Mouse (Mus musculus) MEL (cell line): ENCODE data around the gene Gm4858. TPM values are rescaled to one million over a fixed set of nuclear protein-coding genes. Genes with fewer than 3 reads are reported as not detected.

Experiments used
- DNase-seq: peaks from one replicate; pipeline ENCODE4 v3.0.0; 2011; ENCODE audit warnings: low read depth, low spot score
- H3K27ac ChIP-seq: 2 replicates; pipeline ENCODE4 v1.5.1; 2012; ENCODE audit warnings: low read depth, mild to moderate bottlenecking, control low read depth, low read length, moderate library complexity; ENCODE audit not compliant: control insufficient read depth
- H3K27me3 ChIP-seq, 2 experiments: fragments of 150-350 bp in 1 of 2; sonication (generic) in 1 of 2; 2 replicates each; pipeline ENCODE4 v1.6.1; 2012; ENCODE audit warnings: low read length in 2 of 2, mild to moderate bottlenecking in 2 of 2, improper control_type of control experiment in 1 of 2, moderate library complexity in 1 of 2; ENCODE audit not compliant: insufficient read depth in 2 of 2, control insufficient read depth in 1 of 2
- H3K36me3 ChIP-seq, 2 experiments: 2 replicates each; pipeline ENCODE4 v1.6.1; 2012 to 2014; ENCODE audit warnings: low read length in 2 of 2, improper control_type of control experiment in 1 of 2, inconsistent platforms in 1 of 2, mild to moderate bottlenecking in 1 of 2; ENCODE audit not compliant: insufficient read depth in 2 of 2, control insufficient read depth in 1 of 2
- H3K4me1 ChIP-seq, 2 experiments: fragments of 150-350 bp in 1 of 2; sonication (generic) in 1 of 2; 2 replicates each; pipeline ENCODE4 v1.6.1; 2012; ENCODE audit warnings: low read length in 2 of 2, improper control_type of control experiment in 1 of 2, mild to moderate bottlenecking in 1 of 2; ENCODE audit not compliant: insufficient read depth in 2 of 2, control insufficient read depth in 1 of 2
- H3K4me3 ChIP-seq, 2 experiments: fragments of 150-350 bp in 1 of 2; sonication (generic) in 1 of 2; 2 replicates each; pipeline ENCODE4 v1.5.1; 2012; ENCODE audit warnings: low read depth in 2 of 2, low read length in 2 of 2, mild to moderate bottlenecking in 2 of 2, moderate library complexity in 2 of 2, control low read depth in 1 of 2, improper control_type of control experiment in 1 of 2; ENCODE audit not compliant: control insufficient read depth in 1 of 2, insufficient read depth in 1 of 2
- H3K79me2 ChIP-seq: 2 replicates; pipeline ENCODE4 v1.6.1; 2012; ENCODE audit warnings: mild to moderate bottlenecking, low read length, moderate library complexity; ENCODE audit not compliant: control insufficient read depth, poor library complexity, insufficient read depth
- H3K9ac ChIP-seq: 2 replicates; pipeline ENCODE4 v1.6.1; 2012; ENCODE audit warnings: low read depth, mild to moderate bottlenecking, control low read depth, low read length, moderate library complexity; ENCODE audit not compliant: control insufficient read depth, poor library complexity, severe bottlenecking
- H3K9me3 ChIP-seq: fragments of 150-350 bp; sonication (generic); replicated peaks from 2 replicates; pipeline ENCODE4 v1.6.1; 2012; ENCODE audit warnings: mild to moderate bottlenecking, low read length, improper control_type of control experiment, moderate library complexity; ENCODE audit not compliant: insufficient read depth
- CTCF ChIP-seq, 3 experiments: IDR thresholded peaks in 2 of 3; conservative IDR thresholded peaks in 1 of 3; 2 replicates each; pipeline ENCODE4 v1.5.1; 2011 to 2012; ENCODE audit warnings: low read length in 3 of 3, low read depth in 2 of 3, mild to moderate bottlenecking in 2 of 3, improper control_type of control experiment in 1 of 3, inconsistent platforms in 1 of 3, mixed read lengths in 1 of 3, moderate library complexity in 1 of 3; ENCODE audit not compliant: control insufficient read depth in 1 of 3, insufficient read depth in 1 of 3, poor library complexity in 1 of 3, severe bottlenecking in 1 of 3
- E2F4 ChIP-seq: IDR thresholded peaks from 2 replicates; pipeline ENCODE4 v1.6.1; 2011; ENCODE audit warnings: low read depth, low read length, improper control_type of control experiment, borderline replicate concordance
- EP300 ChIP-seq, 2 experiments: IDR thresholded peaks; 2 replicates each; pipeline ENCODE4 v1.6.1; 2011; ENCODE audit warnings: improper control_type of control experiment in 2 of 2, low read length in 2 of 2, low read depth in 1 of 2, mild to moderate bottlenecking in 1 of 2
- ETS1 ChIP-seq: IDR thresholded peaks from 2 replicates; pipeline ENCODE4 v1.6.1; 2012; ENCODE audit warnings: low read depth, mild to moderate bottlenecking, inconsistent platforms, low read length, improper control_type of control experiment, moderate library complexity
- GABPA ChIP-seq: IDR thresholded peaks from 2 replicates; pipeline ENCODE4 v1.6.1; 2012; ENCODE audit warnings: low read depth, mild to moderate bottlenecking, inconsistent platforms, low read length, improper control_type of control experiment, moderate library complexity
- GATA1 ChIP-seq: IDR thresholded peaks from 2 replicates; pipeline ENCODE4 v1.6.1; 2011; ENCODE audit warnings: low read depth, low read length, improper control_type of control experiment
- JUND ChIP-seq: IDR thresholded peaks from 2 replicates; pipeline ENCODE4 v1.6.1; 2011; ENCODE audit warnings: low read depth, mild to moderate bottlenecking, improper control_type of control experiment, low read length
- KAT2A ChIP-seq: conservative IDR thresholded peaks from 2 replicates; pipeline ENCODE4 v1.6.1; 2012; ENCODE audit warnings: low read depth, low read length, improper control_type of control experiment, inconsistent platforms
- MAFK ChIP-seq: IDR thresholded peaks from 2 replicates; pipeline ENCODE4 v1.6.1; 2011; ENCODE audit warnings: low read depth, mild to moderate bottlenecking, low read length, improper control_type of control experiment, borderline replicate concordance
- MAX ChIP-seq: IDR thresholded peaks from 2 replicates; pipeline ENCODE4 v1.6.1; 2011; ENCODE audit warnings: low read length, improper control_type of control experiment
- MYB ChIP-seq: IDR thresholded peaks from 2 replicates; pipeline ENCODE4 v1.6.1; 2011; ENCODE audit warnings: mild to moderate bottlenecking, low read depth, low read length, improper control_type of control experiment
- MYC ChIP-seq: IDR thresholded peaks from 2 replicates; pipeline ENCODE4 v1.6.1; 2011; ENCODE audit warnings: low read depth, mild to moderate bottlenecking, low read length, improper control_type of control experiment, moderate library complexity
- NRF1 ChIP-seq: IDR thresholded peaks from 2 replicates; pipeline ENCODE4 v1.6.1; 2014; ENCODE audit warnings: low read depth, mild to moderate bottlenecking, inconsistent platforms, low read length, improper control_type of control experiment, moderate library complexity; ENCODE audit not compliant: poor library complexity, insufficient read depth, severe bottlenecking
- POLR2A ChIP-seq, 2 experiments: IDR thresholded peaks; 2 replicates each; pipeline ENCODE4 v1.6.1; 2011 to 2012; ENCODE audit warnings: low read length in 2 of 2, mild to moderate bottlenecking in 2 of 2, control low read depth in 1 of 2, improper control_type of control experiment in 1 of 2, low read depth in 1 of 2, moderate library complexity in 1 of 2; ENCODE audit not compliant: control insufficient read depth in 1 of 2, insufficient read depth in 1 of 2, poor library complexity in 1 of 2
- POLR2AphosphoS2 ChIP-seq: IDR thresholded peaks from 2 replicates; pipeline ENCODE4 v1.6.1; 2011; ENCODE audit warnings: low read length, improper control_type of control experiment
- POLR2AphosphoS5 ChIP-seq: IDR thresholded peaks from 2 replicates; pipeline ENCODE4 v1.6.1; 2012; ENCODE audit warnings: low read depth, borderline replicate concordance, mild to moderate bottlenecking, inconsistent platforms, low read length, moderate library complexity, mixed read lengths
- RAD21 ChIP-seq: IDR thresholded peaks from 2 replicates; pipeline ENCODE4 v1.6.1; 2011; ENCODE audit warnings: mild to moderate bottlenecking, low read depth, low read length, improper control_type of control experiment
- RCOR1 ChIP-seq: IDR thresholded peaks from 2 replicates; pipeline ENCODE4 v1.6.1; 2012; ENCODE audit warnings: low read depth, mild to moderate bottlenecking, inconsistent platforms, low read length, improper control_type of control experiment
- SMC3 ChIP-seq: IDR thresholded peaks from 2 replicates; pipeline ENCODE4 v1.6.1; 2011; ENCODE audit warnings: low read depth, low read length, improper control_type of control experiment
- USF2 ChIP-seq, 2 experiments: IDR thresholded peaks; 2 replicates each; pipeline ENCODE4 v1.6.1; 2011 to 2012; ENCODE audit warnings: improper control_type of control experiment in 2 of 2, low read length in 2 of 2, borderline replicate concordance in 1 of 2, inconsistent platforms in 1 of 2, low read depth in 1 of 2, mild to moderate bottlenecking in 1 of 2; ENCODE audit not compliant: insufficient read depth in 1 of 2
- ZNF384 ChIP-seq: IDR thresholded peaks from 2 replicates; pipeline ENCODE4 v1.6.1; 2012; ENCODE audit warnings: low read depth, mild to moderate bottlenecking, inconsistent platforms, low read length, improper control_type of control experiment
- polyA plus RNA-seq, 2 experiments: library from polyadenylated mRNA; stranded (reverse) in 1 of 2; unstranded in 1 of 2; fragments of >175 nt in 1 of 2; fragments of >200 nt in 1 of 2; gene quantifications; 2 replicates each; pipeline versions ENCODE4 v1.2.1 to v1.2.4; 2012; ENCODE audit warnings: low replicate concordance in 2 of 2, low read depth in 1 of 2; ENCODE audit not compliant: insufficient read length in 2 of 2, insufficient read depth in 1 of 2, missing spikeins in 1 of 2
- total RNA-seq: library from RNA; depleted of rRNA; stranded (reverse); fragments of 300-350 nt; gene quantifications from 2 replicates; pipeline ENCODE4 v1.2.3, GENCODE M21; 2012; rRNA removed

Gm4858 gene
- total and polyA plus RNA-seq, 3 experiments, result not detected

DNA sequence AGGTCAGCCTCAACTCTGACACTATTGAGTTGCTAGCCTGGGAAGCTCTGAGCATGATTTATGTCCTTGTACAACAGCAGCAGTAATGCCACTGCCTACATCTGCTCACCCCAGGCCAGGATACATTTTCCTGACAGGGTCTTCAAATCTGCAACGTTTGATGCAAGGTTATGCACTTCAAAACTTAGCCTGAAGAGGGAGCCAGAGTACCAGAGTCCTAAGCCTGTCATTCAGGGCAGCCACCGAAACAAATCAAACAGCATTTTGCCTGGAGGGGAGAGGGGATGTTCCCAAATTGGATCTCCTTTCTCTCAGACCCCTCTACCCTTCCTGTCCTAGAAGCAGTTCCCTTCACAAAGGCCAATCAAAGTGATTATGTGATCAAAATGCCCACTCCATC lies 45.9 kb downstream of the Gm4858 start:
- H3K36me3 ChIP-seq, result no peaks in the 10 kb centered on the region
- no peak overlapping the region for H3K4me3 ChIP-seq
- no peaks in the 10 kb centered on the region for H3K27me3 ChIP-seq
- no peak for TF ChIP-seq NRF1
- no peak for TF ChIP-seq ZNF384
- no peak for TF ChIP-seq MYC
- TF ChIP-seq POLR2A (IDR thresholded peaks at IDR 0.05; ENCODE audit: control insufficient read depth in 1 of 2, insufficient read depth in 1 of 2, low read depth in 1 of 2, low read length in 2 of 2, poor library complexity in 1 of 2), result no peak
- no peak for TF ChIP-seq MAFK
- TF ChIP-seq RAD21, result peak; percentile 20
- TF ChIP-seq POLR2AphosphoS2, result no peak
- TF ChIP-seq JUND, result no peak
- TF ChIP-seq CTCF (IDR thresholded peaks at IDR 0.05 in 2 of 3, conservative IDR thresholded peaks at IDR 0.05 in 1 of 3; ENCODE audit: control insufficient read depth in 1 of 3, insufficient read depth in 1 of 3, low read depth in 2 of 3, low read length in 3 of 3, poor library complexity in 1 of 3, severe bottlenecking in 1 of 3), result peak; percentile 28 to 51 (median 41); a peak in 4 of 6 replicates
- no peak for TF ChIP-seq E2F4
- no peak for TF ChIP-seq POLR2AphosphoS5
- TF ChIP-seq RCOR1, result no peak
- H3K79me2 ChIP-seq, result no peaks in the 10 kb centered on the region
- no peak overlapping the region for H3K9ac ChIP-seq
- no peaks in the 10 kb centered on the region for H3K9me3 ChIP-seq
- no peak overlapping the region for H3K27ac ChIP-seq
- peak; percentile 21 for DNase-seq
- no peaks in the 10 kb centered on the region for H3K4me1 ChIP-seq

DNA sequence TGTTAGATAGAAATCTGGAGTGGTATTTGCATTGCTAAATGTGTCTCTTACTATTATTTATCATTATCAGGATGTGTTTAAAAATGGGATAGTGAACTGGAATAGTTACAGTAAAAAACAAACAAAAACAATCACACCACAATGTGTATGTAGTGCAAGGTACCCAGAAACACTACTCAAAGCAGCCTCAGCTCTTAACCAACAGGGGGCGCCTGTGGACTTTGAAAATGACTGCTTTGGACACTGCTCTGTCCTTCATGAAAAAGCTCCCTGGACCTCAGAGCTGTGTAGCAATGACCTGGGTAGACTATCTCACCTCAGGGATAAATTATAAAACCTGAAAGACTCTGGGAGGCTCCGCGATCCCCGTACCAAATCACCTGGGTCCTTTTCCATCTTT lies 50.5 kb downstream of the Gm4858 start:
- DNase-seq, result no peak
- no peak overlapping the region for H3K9ac ChIP-seq
- no peaks in the 10 kb centered on the region for H3K27me3 ChIP-seq
- no peaks in the 10 kb centered on the region for H3K4me1 ChIP-seq
- H3K36me3 ChIP-seq, result no peaks in the 10 kb centered on the region
- H3K79me2 ChIP-seq, result no peaks in the 10 kb centered on the region
- no peak for TF ChIP-seq ETS1
- no peak for TF ChIP-seq RAD21
- TF ChIP-seq USF2 (IDR thresholded peaks at IDR 0.05; ENCODE audit: borderline replicate concordance in 1 of 2, insufficient read depth in 1 of 2, low read depth in 1 of 2, low read length in 2 of 2), result no peak
- no peak for TF ChIP-seq GATA1
- 0 out of 2 replicates have a peak, but pooled peaks have one; percentile 12 for TF ChIP-seq SMC3
- TF ChIP-seq MYB, result no peak
- TF ChIP-seq GABPA, result no peak
- no peak for TF ChIP-seq KAT2A
- peak in 2 of 3 experiments; percentile 5 to 15; a peak in 2 of 6 replicates for TF ChIP-seq CTCF (IDR thresholded peaks at IDR 0.05 in 2 of 3, conservative IDR thresholded peaks at IDR 0.05 in 1 of 3; ENCODE audit: control insufficient read depth in 1 of 3, insufficient read depth in 1 of 3, low read depth in 2 of 3, low read length in 3 of 3, poor library complexity in 1 of 3, severe bottlenecking in 1 of 3)
- TF ChIP-seq POLR2AphosphoS5, result no peak
- TF ChIP-seq MAX, result no peak
- TF ChIP-seq EP300 (IDR thresholded peaks at IDR 0.05; ENCODE audit: low read depth in 1 of 2, low read length in 2 of 2), result no peak
- H3K9me3 ChIP-seq, result no peaks in the 10 kb centered on the region
- H3K4me3 ChIP-seq, result no peak overlapping the region
- H3K27ac ChIP-seq, result no peak overlapping the region

Other genes with a start within 250 kb of the Gm4858 start
- not detected in 2 replicates for gene Kprp, start 241.6 kb upstream of the Gm4858 start, total RNA-seq
- gene Kprp, start 241.6 kb upstream of the Gm4858 start, polyA plus RNA-seq, result not detected
- not detected in 2 replicates for gene Lce1l, start 217.5 kb upstream of the Gm4858 start, total RNA-seq
- not detected for gene Lce1l, start 217.5 kb upstream of the Gm4858 start, polyA plus RNA-seq
- not detected in 2 replicates for gene 2310050C09Rik, start 198.6 kb upstream of the Gm4858 start, total RNA-seq
- not detected for gene 2310050C09Rik, start 198.6 kb upstream of the Gm4858 start, polyA plus RNA-seq
- not detected in 2 replicates for gene Lce3a, start 142.6 kb upstream of the Gm4858 start, total RNA-seq
- gene Lce3a, start 142.6 kb upstream of the Gm4858 start, polyA plus RNA-seq, result not detected
- gene Lce3b, start 135.8 kb upstream of the Gm4858 start, total RNA-seq, result not detected in 2 replicates
- not detected for gene Lce3b, start 135.8 kb upstream of the Gm4858 start, polyA plus RNA-seq
- not detected in 2 replicates for gene Lce3c, start 124.3 kb upstream of the Gm4858 start, total RNA-seq
- gene Lce3c, start 124.3 kb upstream of the Gm4858 start, polyA plus RNA-seq, result not detected
- not detected in 2 replicates for gene Lce3d, start 111.4 kb upstream of the Gm4858 start, total RNA-seq
- gene Lce3d, start 111.4 kb upstream of the Gm4858 start, polyA plus RNA-seq, result not detected
- not detected in 2 replicates for gene Lce3e, start 101.8 kb upstream of the Gm4858 start, total RNA-seq
- not detected for gene Lce3e, start 101.8 kb upstream of the Gm4858 start, polyA plus RNA-seq
- not detected in 2 replicates for gene Lce3f, start 76.6 kb upstream of the Gm4858 start, total RNA-seq
- gene Lce3f, start 76.6 kb upstream of the Gm4858 start, polyA plus RNA-seq, result not detected
- gene Crct1, start 53.1 kb upstream of the Gm4858 start, total RNA-seq, result not detected in 2 replicates
- not detected for gene Crct1, start 53.1 kb upstream of the Gm4858 start, polyA plus RNA-seq
- not detected in 2 replicates for gene Lce1m, start 49.8 kb upstream of the Gm4858 start, total RNA-seq
- not detected for gene Lce1m, start 49.8 kb upstream of the Gm4858 start, polyA plus RNA-seq
- gene Crnn, start 76.0 kb downstream of the Gm4858 start, total RNA-seq, result not detected in 2 replicates
- gene Crnn, start 76.0 kb downstream of the Gm4858 start, polyA plus RNA-seq, result not detected
- gene Flg2, start 128.5 kb downstream of the Gm4858 start, total RNA-seq, result not detected in 2 replicates
- gene Flg2, start 128.5 kb downstream of the Gm4858 start, polyA plus RNA-seq, result not detected
- gene Flg, start 204.7 kb downstream of the Gm4858 start, total RNA-seq, result not detected in 2 replicates
- not detected for gene Flg, start 204.7 kb downstream of the Gm4858 start, polyA plus RNA-seq